Mouse (Mus musculus) heart, adult 2 months (tissue): Measurements from ENCODE around the gene Rimkla. TPM values are rescaled to one million over a fixed set of nuclear protein-coding genes. Genes with fewer than 3 reads are reported as not detected.
A peak's percentile ranks its signal among the peaks of the same experiment; 100 is the strongest.

ENCODE experiments used
- DNase-seq, 2 experiments: peaks; one replicate each; pipeline ENCODE4 v3.0.0; 2021
- H3K27ac ChIP-seq: fragments of 200-600 bp; 2 replicates; pipeline ENCODE4 v1.8.1; 2022
- H3K27me3 ChIP-seq: fragments of 200-500 bp; 2 replicates; pipeline ENCODE4 v1.6.1; 2012; ENCODE audit warnings: mild to moderate bottlenecking, low read length, inconsistent platforms, mixed read lengths; ENCODE audit not compliant: control insufficient read depth, insufficient read depth
- H3K36me3 ChIP-seq: fragments of 200-500 bp; 2 replicates; pipeline ENCODE4 v1.6.1; 2012; ENCODE audit warnings: low read length, inconsistent platforms; ENCODE audit not compliant: control insufficient read depth, insufficient read depth
- H3K4me1 ChIP-seq: fragments of 200-500 bp; 2 replicates; pipeline ENCODE4 v1.6.1; 2011; ENCODE audit warnings: low read length; ENCODE audit not compliant: control insufficient read depth, insufficient read depth
- H3K4me3 ChIP-seq: fragments of 200-600 bp; 2 replicates; pipeline ENCODE4 v1.8.1; 2022
- H3K79me2 ChIP-seq: fragments of 200-500 bp; replicated peaks from 2 replicates; pipeline ENCODE4 v1.6.1; 2012; ENCODE audit warnings: mild to moderate bottlenecking, inconsistent platforms, low read length, moderate library complexity, mixed read lengths; ENCODE audit not compliant: control insufficient read depth, insufficient read depth
- H3K9ac ChIP-seq: fragments of 200-500 bp; 2 replicates; pipeline ENCODE4 v1.6.1; 2012; ENCODE audit warnings: low read depth, mild to moderate bottlenecking, control low read depth, inconsistent platforms, low read length, mixed read lengths
- CTCF ChIP-seq: fragments of 200-600 bp; IDR thresholded peaks from 2 replicates; pipeline ENCODE4 v1.8.1; 2022; ENCODE audit warnings: antibody characterized with exemption, mild to moderate bottlenecking, moderate library complexity
- EP300 ChIP-seq: fragments of 200-500 bp; IDR thresholded peaks from 2 replicates; pipeline ENCODE4 v1.6.1; 2011; ENCODE audit warnings: low read depth, low read length, control low read depth; ENCODE audit not compliant: insufficient read depth
- POLR2A ChIP-seq: fragments of 200-500 bp; IDR thresholded peaks from 2 replicates; pipeline ENCODE4 v1.6.1; 2011; ENCODE audit warnings: mild to moderate bottlenecking, low read depth, low read length, control low read depth; ENCODE audit not compliant: insufficient read depth
- WGBS: fragments of 180-500 bp; shearing (Covaris S2); methylation state at CpG from one replicate; pipeline ENCODE4 v1.1.7; 2018; 5-methylcytosine and 5-hydroxymethylcytosine counted together
- intact Hi-C: fragments of 180-260 bp; cut with DNase I; formaldehyde crosslinking; loops from one replicate; pipeline ENCODE4 v1.15.1; 2025
- polyA plus RNA-seq: library from polyadenylated mRNA; depleted of rRNA; stranded (reverse); fragments of >200 nt; gene quantifications from 2 replicates; pipeline ENCODE4 v1.2.3, GENCODE M21; 2012
- total RNA-seq, 2 experiments: library from RNA; stranded (reverse); gene quantifications; 2 replicates each; pipeline ENCODE4 v1.2.3; 2021

Gene Rimkla
- total and polyA plus RNA-seq, 3 experiments = 0.66 to 1.1 (median 0.70) TPM

- no peak for TF ChIP-seq EP300
- TF ChIP-seq CTCF = no peak
- no peak for TF ChIP-seq POLR2A
- WGBS = 10% methylated on average over 3 of the region's 3 CpGs
Measured at GRCm38 (mm10) chr4:119512731-119513141, 20.3 kb upstream of the Rimkla start.

GRCm38 (mm10) chr4:119511591-119511990 lies 19.2 kb upstream of the Rimkla start:
- H3K4me1 ChIP-seq = peaks cover 2% of the 10 kb centered on the region; the same call in 1 of the 2 replicates
- no peak for DNase-seq
- H3K27me3 ChIP-seq = no peaks in the 10 kb centered on the region
- no peaks in the 10 kb centered on the region for H3K36me3 ChIP-seq
- intact Hi-C loops = no loop called here
- no peak overlapping the region for H3K4me3 ChIP-seq
- no peak overlapping the region for H3K27ac ChIP-seq
- H3K9ac ChIP-seq = no peak overlapping the region
- WGBS = 81% methylated on average over 2 of the region's 2 CpGs
- TF ChIP-seq EP300 (no peak), POLR2A (no peak), CTCF (no peak)
- H3K79me2 ChIP-seq = no peaks in the 10 kb centered on the region

More at GRCm38 (mm10) chr4:119512731-119513141, 20.3 kb upstream of the Rimkla start:
- Histone ChIP-seq H3K4me1 (peaks cover 2% of the 10 kb centered on the region; the same call in 1 of the 2 replicates), H3K27me3 (no peaks in the 10 kb centered on the region), H3K27ac (no peak overlapping the region; the same call in 1 of the 2 replicates), H3K4me3 (no peak overlapping the region), H3K9ac (no peak overlapping the region), H3K79me2 (no peaks in the 10 kb centered on the region), H3K36me3 (no peaks in the 10 kb centered on the region)
- DNase-seq = peak in 1 of 2 experiments; percentile 38
- intact Hi-C loops = no loop called here

DNA sequence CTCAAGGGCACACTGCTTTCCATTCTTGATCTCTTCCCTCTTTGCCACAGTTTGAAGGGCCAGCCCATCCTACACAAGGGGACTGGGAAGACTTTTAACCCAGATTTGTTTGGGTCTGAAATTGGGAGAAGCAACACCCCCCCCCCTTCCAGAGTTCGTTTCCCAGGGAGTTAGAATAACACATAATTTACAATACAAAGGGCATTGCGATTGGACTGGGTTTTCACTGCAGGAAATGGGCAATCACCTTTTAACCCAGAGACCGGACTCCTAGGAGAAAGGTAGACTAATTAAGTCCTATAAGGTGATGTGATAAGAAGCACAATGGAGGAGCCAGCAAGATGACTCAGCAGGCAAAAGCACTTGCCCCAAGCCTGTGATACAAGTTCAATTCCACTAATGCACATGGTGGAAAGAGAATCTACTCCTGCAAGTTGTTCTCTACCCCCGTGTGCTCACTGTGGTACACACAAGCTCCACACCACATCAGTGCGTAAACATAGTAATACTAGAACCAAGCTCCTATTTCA lies 6.0 kb upstream of the Rimkla start:
- Histone ChIP-seq H3K27me3 (no peaks in the 10 kb centered on the region), H3K4me1 (no peaks in the 10 kb centered on the region), H3K9ac (no peak overlapping the region), H3K4me3 (no peak overlapping the region), H3K79me2 (no peaks in the 10 kb centered on the region), H3K27ac (no peak overlapping the region), H3K36me3 (no peaks in the 10 kb centered on the region)
- TF ChIP-seq CTCF (no peak), EP300 (no peak), POLR2A (no peak)
- DNase-seq = no peak
- intact Hi-C loops = no loop called here
- WGBS = 67% methylated on average over 5 of the region's 5 CpGs

GRCm38 (mm10) chr4:119492933-119493327 lies 502 bp upstream of the Rimkla start:
- Histone ChIP-seq H3K4me1 (peaks cover 1% of the 10 kb centered on the region; the same call in 1 of the 2 replicates), H3K4me3 (peak overlapping the region; percentile 58), H3K36me3 (no peaks in the 10 kb centered on the region), H3K79me2 (no peaks in the 10 kb centered on the region), H3K27ac (no peak overlapping the region; the same call in 1 of the 2 replicates), H3K9ac (no peak overlapping the region; the same call in 1 of the 2 replicates), H3K27me3 (no peaks in the 10 kb centered on the region)
- no peak for TF ChIP-seq EP300
- TF ChIP-seq CTCF = no peak
- TF ChIP-seq POLR2A = no peak
- intact Hi-C loops = no loop called here
- no peak for DNase-seq
- 50% methylated on average over 10 of the region's 10 CpGs for WGBS

DNA sequence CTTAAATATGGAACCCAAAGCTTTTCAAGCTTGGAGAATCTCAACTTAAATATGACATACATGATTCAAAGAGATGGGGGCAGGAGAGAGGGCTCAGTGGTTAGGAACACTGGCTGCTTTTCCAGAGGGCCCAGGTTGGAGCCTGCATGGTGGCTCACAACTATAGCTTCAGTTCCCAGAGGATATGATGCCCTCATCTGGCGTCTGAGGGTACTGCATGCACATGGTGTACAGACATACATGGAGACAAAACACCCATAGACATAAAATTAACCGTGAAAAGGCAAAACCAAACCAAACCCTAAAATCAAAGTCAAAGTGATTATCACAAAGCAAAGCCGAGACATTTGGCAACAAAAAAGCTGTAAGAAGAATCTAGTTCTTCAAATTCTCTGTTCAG lies 1.6 kb downstream of the Rimkla start:
- Histone ChIP-seq H3K9ac (no peak overlapping the region), H3K79me2 (no peaks in the 10 kb centered on the region), H3K27me3 (no peaks in the 10 kb centered on the region), H3K36me3 (no peaks in the 10 kb centered on the region), H3K27ac (no peak overlapping the region), H3K4me3 (no peak overlapping the region), H3K4me1 (peaks cover 1% of the 10 kb centered on the region; the same call in 1 of the 2 replicates)
- DNase-seq = no peak
- TF ChIP-seq POLR2A (no peak), CTCF (peak; percentile 50)
- WGBS = 78% methylated on average over 3 of the region's 3 CpGs
- intact Hi-C loops = no loop called here

DNA sequence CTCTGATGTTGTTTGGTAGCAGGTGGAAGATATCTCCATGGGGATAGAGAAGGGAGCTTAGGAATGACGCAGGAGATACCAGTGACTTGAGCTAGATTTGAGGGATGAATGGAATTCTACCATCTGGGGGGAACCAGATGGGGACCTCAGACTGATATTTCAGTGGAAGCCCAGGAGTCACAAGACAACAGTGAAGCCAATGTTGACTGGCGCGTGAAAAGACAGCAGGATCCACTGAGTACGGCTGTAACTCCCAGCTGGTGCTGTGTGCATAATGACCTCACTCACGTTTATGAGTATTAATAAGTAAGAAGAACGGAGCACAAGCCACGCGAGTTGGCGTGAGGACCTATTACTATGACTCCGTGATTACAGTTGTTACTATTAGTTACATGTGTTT lies 2.8 kb downstream of the Rimkla start:
- Histone ChIP-seq H3K9ac (no peak overlapping the region), H3K79me2 (no peaks in the 10 kb centered on the region), H3K27ac (no peak overlapping the region), H3K27me3 (no peaks in the 10 kb centered on the region), H3K36me3 (no peaks in the 10 kb centered on the region), H3K4me3 (no peak overlapping the region), H3K4me1 (peaks cover 1% of the 10 kb centered on the region; the same call in 1 of the 2 replicates)
- DNase-seq = no peak
- TF ChIP-seq EP300 (no peak), CTCF (no peak), POLR2A (no peak)
- WGBS = 91% methylated on average over 10 of the region's 10 CpGs
- intact Hi-C loops = no loop called here
